Mouse (Mus musculus): ENCODE data around the gene Vmn2r40.
"Not testable (repeated sequence)": the region's sequence is repeated elsewhere in the genome, so short reads cannot be mapped to it uniquely, and the experiment has no call there.

The Vmn2r40 gene

DNA sequence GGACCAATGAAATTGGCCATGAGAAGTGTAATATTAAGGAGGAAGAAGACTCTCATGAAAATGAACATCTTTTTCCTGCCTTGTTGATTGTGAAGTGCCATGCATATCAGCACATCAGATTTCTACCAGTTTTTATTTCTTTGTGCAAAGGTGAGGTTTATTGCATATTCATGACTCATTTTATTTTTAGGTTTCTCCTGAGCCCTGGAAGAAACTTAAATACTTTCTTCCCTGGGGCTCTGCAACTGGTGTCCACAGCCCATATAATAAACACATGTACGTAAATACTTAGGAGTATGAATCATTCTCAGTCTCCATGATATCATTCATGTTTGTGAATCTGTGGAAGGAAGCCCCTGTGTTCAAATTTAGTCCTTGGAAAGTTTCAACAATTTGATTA is at the start of gene Vmn2r40:
TSS of gene Vmn2r40 (minus strand) at position 101 of the 400 bp plus-strand sequence.
- DNase-seq (ENCODE audit: low spot score) = not testable (repeated sequence)

Measured in ovary, postnatal 14 days (tissue).